Comparison of ENCODE assay signal across 8 mouse cellular contexts in genomic region chr11:61504713-61505257, GRCm38 (mm10). TPM values are rescaled to one million over a fixed set of nuclear protein-coding genes. Genes with fewer than 3 reads are reported as not detected.
DNase-seq lines count a peak whose midpoint lies in the region; ATAC-seq lines count a peak whose summit lies in the region.

Gene B9d1, plus strand, starts transcription at chr11:61505144.

- peak within 1 kb of the TSS; percentile 83 for H3K4me2 ChIP-seq in heart, embryonic 14.5 days (ENCODE audit: low read length)
- peak within 1 kb of the TSS; percentile 71 for H3K4me2 ChIP-seq in liver, embryonic 13.5 days
- H3K4me2 ChIP-seq in stomach, embryonic 16.5 days (ENCODE audit: low read depth, low read length), result peak within 1 kb of the TSS; percentile 69

- H3K36me3 ChIP-seq in heart, embryonic 14.5 days (ENCODE audit: control insufficient read depth, insufficient read depth, low read length), result no peaks in the 10 kb centered on the region
- no peaks in the 10 kb centered on the region for H3K36me3 ChIP-seq in liver, embryonic 13.5 days
- no peaks in the 10 kb centered on the region for H3K36me3 ChIP-seq in stomach, embryonic 16.5 days (ENCODE audit: control insufficient read depth, insufficient read depth, low read length)

- H3K27me3 ChIP-seq in heart, embryonic 14.5 days (ENCODE audit: control insufficient read depth, insufficient read depth, low read length), result no peaks in the 10 kb centered on the region
- H3K27me3 ChIP-seq in liver, embryonic 13.5 days, result no peaks in the 10 kb centered on the region; the same call in 1 of the 2 replicates
- H3K27me3 ChIP-seq in stomach, embryonic 16.5 days (ENCODE audit: control insufficient read depth, insufficient read depth, low read length), result no peaks in the 10 kb centered on the region

- peak within 1 kb of the TSS; percentile 59 to 83 for H3K27ac ChIP-seq in heart, embryonic 14.5 days (replicated peaks in 1 of 2; ENCODE audit: control insufficient read depth in 1 of 2, insufficient read depth in 1 of 2, low read depth in 2 of 2, low read length in 2 of 2)
- no peak within 1 kb of the TSS for H3K27ac ChIP-seq in liver, embryonic 13.5 days
- H3K27ac ChIP-seq in stomach, embryonic 16.5 days (ENCODE audit: low read length), result peak within 1 kb of the TSS; percentile 82

- H3K4me3 ChIP-seq in heart, embryonic 14.5 days (ENCODE audit: control insufficient read depth in 1 of 2, insufficient read depth in 1 of 2, low read depth in 1 of 2, low read length in 2 of 2), result peak within 1 kb of the TSS; percentile 70 to 91
- H3K4me3 ChIP-seq in liver, embryonic 13.5 days (replicated peaks), result peak within 1 kb of the TSS; percentile 61
- H3K4me3 ChIP-seq in stomach, embryonic 16.5 days (replicated peaks; ENCODE audit: low read length), result peak within 1 kb of the TSS; percentile 70

- peak; percentile 86 for DNase-seq in c-Kit-negative CD71-positive TER-119-positive erythroid progenitor cells, embryonic 14.5 days (ENCODE audit: low read depth, low spot score)
- DNase-seq in fibroblast of lung, adult 2 months (ENCODE audit: low read depth), result peak; percentile 82
- DNase-seq in kidney, postnatal 14 days, result peak; percentile 97
- peak; percentile 85 for DNase-seq in liver, embryonic 13.5 days
- DNase-seq in neural tube, embryonic 10.5 days (ENCODE audit: extremely low spot score, low spot score), result peak; percentile 98

- peak; percentile 90 for ATAC-seq in CD4-positive, CD25-positive, alpha-beta regulatory T cell, adult 4 months
- peak; percentile 91 for ATAC-seq in heart, embryonic 14.5 days (ENCODE audit: insufficient number of reproducible peaks, insufficient read depth, low FRiP score, low read depth)
- peak; percentile 85 for ATAC-seq in liver, embryonic 13.5 days (ENCODE audit: low read depth)
- ATAC-seq in stomach, embryonic 16.5 days (ENCODE audit: insufficient read depth, low FRiP score), result peak; percentile 89

- WGBS in heart, embryonic 14.5 days, result under 1% methylated on average over 39 of the region's 39 CpGs
- WGBS in liver, embryonic 13.5 days (ENCODE audit: insufficient replicate concordance), result under 1% methylated on average over 39 of the region's 39 CpGs
- WGBS in stomach, embryonic 16.5 days, result under 1% methylated on average over 39 of the region's 39 CpGs

- H3K9me3 ChIP-seq in heart, embryonic 14.5 days (ENCODE audit: control insufficient read depth, low read length), result no peaks in the 10 kb centered on the region
- no peaks in the 10 kb centered on the region for H3K9me3 ChIP-seq in liver, embryonic 13.5 days (replicated peaks)
- no peaks in the 10 kb centered on the region for H3K9me3 ChIP-seq in stomach, embryonic 16.5 days (replicated peaks; ENCODE audit: control insufficient read depth, low read length)

- H3K9ac ChIP-seq in heart, embryonic 14.5 days (ENCODE audit: low read length), result peak within 1 kb of the TSS; percentile 78
- H3K9ac ChIP-seq in liver, embryonic 13.5 days, result peak within 1 kb of the TSS; percentile 70
- H3K9ac ChIP-seq in stomach, embryonic 16.5 days (ENCODE audit: low read length), result peak within 1 kb of the TSS; percentile 86

- peaks cover 4 to 6% of the 10 kb centered on the region in 2 experiments for H3K4me1 ChIP-seq in heart, embryonic 14.5 days (ENCODE audit: control insufficient read depth in 2 of 2, insufficient read depth in 2 of 2, low read length in 2 of 2)
- peaks cover 14% of the 10 kb centered on the region for H3K4me1 ChIP-seq in liver, embryonic 13.5 days (replicated peaks)
- peaks cover 6% of the 10 kb centered on the region; the same call in 1 of the 2 replicates for H3K4me1 ChIP-seq in stomach, embryonic 16.5 days (ENCODE audit: control insufficient read depth, insufficient read depth, low read length)

RNA-seq across cellular contexts. Expression of gene B9d1, which starts in this region (rescaled TPM):
- 1 to 10 TPM; 3.5 to 5.9 TPM for polyA plus RNA-seq in CD4-positive, CD25-positive, alpha-beta regulatory T cell, adult 4 months (2017; shearing (Covaris generic))
- polyA plus RNA-seq in heart, embryonic 14.5 days (2014; fragmentation: Nextera tagmentation; extraction: Ambion mirVana), result 13.3 and 15.3 TPM in 2 replicates
- polyA plus RNA-seq in liver, embryonic 13.5 days (2015; fragmentation: Nextera tagmentation; extraction: Ambion mirVana), result 2.1 and 4.0 TPM in 2 replicates
- polyA plus RNA-seq in stomach, embryonic 16.5 days (2015; fragmentation: Nextera tagmentation; extraction: Ambion mirVana), result 21.9 and 24.3 TPM in 2 replicates
